Mouse (Mus musculus): ENCODE measurements at regions not wholly inside any gene's neighbourhood (a gene's known extent, or its start where the extent isn't known, plus 50 kb on each side); places are given as distances from the start of the nearest gene placed in this dataset.

DNA sequence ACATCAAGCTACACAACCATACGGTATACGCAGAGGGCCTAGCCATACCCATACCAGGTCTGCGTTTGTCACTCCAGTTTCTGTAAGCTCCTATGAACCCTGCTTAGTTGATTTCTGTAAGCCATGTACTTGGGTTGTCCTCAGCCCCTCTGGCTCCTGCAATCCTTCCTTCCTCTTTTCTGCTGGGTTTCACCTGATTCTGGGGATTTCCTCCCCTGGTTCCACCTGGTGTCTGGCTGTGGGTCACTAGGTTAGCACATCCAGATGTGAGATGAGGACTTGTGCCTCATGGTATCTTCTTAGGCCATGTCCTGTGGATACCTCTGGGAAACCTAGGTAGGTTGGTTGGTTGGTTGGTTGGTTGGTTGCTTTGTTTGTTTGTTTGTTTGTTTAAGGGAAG lies 526.5 kb downstream of the Rps29 start:
- in situ Hi-C loops (cut with MboI; ENCODE audit: low pct_ligation_motif_present, low pct_unique_long_range_greater_than_20kb, low sequenced_read_pairs): no loop called here
- no peaks in the 10 kb centered on the region for H3K79me2 ChIP-seq (replicated peaks; ENCODE audit: control insufficient read depth, extremely low read depth, insufficient read depth, poor library complexity, severe bottlenecking)
- H3K27ac ChIP-seq (ENCODE audit: insufficient read depth, low read depth): no peak overlapping the region
- peaks cover 0 to 32% of the 10 kb centered on the region in 2 experiments; a peak in 2 of 4 replicates for H3K4me1 ChIP-seq (ENCODE audit: control insufficient read depth in 1 of 2, insufficient read depth in 2 of 2)
- no peak overlapping the region for H3K9ac ChIP-seq (ENCODE audit: insufficient read depth, low read depth)
- dilution Hi-C loops (cut with MboI; ENCODE audit: extremely low pct_ligation_motif_present, extremely low pct_unique_long_range_greater_than_20kb, low sequenced_read_pairs): no loop called here
- H3K36me3 ChIP-seq (replicated peaks in 1 of 2; ENCODE audit: control insufficient read depth in 1 of 2, insufficient read depth in 1 of 2, low read length in 1 of 2): no peaks in the 10 kb centered on the region
- TF ChIP-seq MYC (IDR thresholded peaks at IDR 0.05; ENCODE audit: low read depth, low read length): no peak
- no peak for TF ChIP-seq ZKSCAN1 (IDR thresholded peaks at IDR 0.05; ENCODE audit: borderline replicate concordance, low read depth, low read length)
- TF ChIP-seq NRF1 (IDR thresholded peaks at IDR 0.05; ENCODE audit: low read depth, low read length): no peak
- no peak for TF ChIP-seq BHLHE40 (IDR thresholded peaks at IDR 0.05; ENCODE audit: low read depth, low read length)
- TF ChIP-seq ZNF384 (IDR thresholded peaks at IDR 0.05; ENCODE audit: low read depth, low read length): no peak
- TF ChIP-seq MAFK (IDR thresholded peaks at IDR 0.05; ENCODE audit: insufficient replicate concordance, low read length): no peak
- no peak overlapping the region for H3K4me3 ChIP-seq (replicated peaks in 1 of 3; ENCODE audit: low read depth in 2 of 3, low read length in 2 of 3, poor library complexity in 1 of 3)
- peak; percentile 61 for DNase-seq (ENCODE audit: extremely low read depth)
- no peak overlapping the region for H3K4me2 ChIP-seq (ENCODE audit: insufficient read depth, low read depth, poor library complexity, severe bottlenecking)
- H3K27me3 ChIP-seq (replicated peaks): no peaks in the 10 kb centered on the region
- H3K9me3 ChIP-seq (replicated peaks; ENCODE audit: low read length): no peaks in the 10 kb centered on the region

DNA sequence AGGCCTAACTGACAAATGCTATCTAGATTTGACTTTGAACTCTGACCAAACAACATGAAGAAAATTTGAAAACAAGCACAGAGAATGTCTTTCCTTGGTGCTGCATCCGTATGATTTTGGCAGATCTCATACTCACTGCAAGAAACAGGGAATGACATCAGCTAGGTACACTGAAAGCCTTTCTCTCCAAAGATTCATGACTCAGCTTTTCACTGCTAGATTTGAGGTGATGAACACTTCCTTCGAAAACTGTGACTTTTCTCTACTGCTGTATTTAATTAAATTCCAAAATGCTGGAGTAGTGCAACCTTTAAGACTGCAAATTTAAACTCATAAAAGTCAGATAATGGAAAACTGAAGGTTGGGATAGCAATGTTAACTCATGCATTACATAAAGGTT lies 540.6 kb downstream of the Rps29 start:
- Histone ChIP-seq H3K79me2 (replicated peaks; ENCODE audit: control insufficient read depth, extremely low read depth, insufficient read depth, poor library complexity, severe bottlenecking) (no peaks in the 10 kb centered on the region), H3K9me3 (replicated peaks; ENCODE audit: low read length) (no peaks in the 10 kb centered on the region), H3K27ac (ENCODE audit: insufficient read depth, low read depth) (no peak overlapping the region), H3K4me2 (ENCODE audit: insufficient read depth, low read depth, poor library complexity, severe bottlenecking) (no peak overlapping the region), H3K4me1 (ENCODE audit: control insufficient read depth in 1 of 2, insufficient read depth in 2 of 2) (peaks cover 0 to 14% of the 10 kb centered on the region in 2 experiments; a peak in 2 of 4 replicates), H3K9ac (ENCODE audit: insufficient read depth, low read depth) (no peak overlapping the region), H3K27me3 (replicated peaks) (no peaks in the 10 kb centered on the region), H3K36me3 (replicated peaks in 1 of 2; ENCODE audit: control insufficient read depth in 1 of 2, insufficient read depth in 1 of 2, low read length in 1 of 2) (no peaks in the 10 kb centered on the region), H3K4me3 (replicated peaks in 1 of 3; ENCODE audit: low read depth in 2 of 3, low read length in 2 of 3, poor library complexity in 1 of 3) (no peak overlapping the region)
- dilution Hi-C loops (cut with MboI; ENCODE audit: extremely low pct_ligation_motif_present, extremely low pct_unique_long_range_greater_than_20kb, low sequenced_read_pairs) (no loop called here), in situ Hi-C loops (cut with MboI; ENCODE audit: low pct_ligation_motif_present, low pct_unique_long_range_greater_than_20kb, low sequenced_read_pairs) (no loop called here)
- no peak for TF ChIP-seq JUN (IDR thresholded peaks at IDR 0.05; ENCODE audit: insufficient read depth, low read depth, low read length)
- TF ChIP-seq ZKSCAN1 (IDR thresholded peaks at IDR 0.05; ENCODE audit: borderline replicate concordance, low read depth, low read length): no peak
- no peak for TF ChIP-seq NRF1 (IDR thresholded peaks at IDR 0.05; ENCODE audit: low read depth, low read length)
- TF ChIP-seq ETS1 (conservative IDR thresholded peaks at IDR 0.05; ENCODE audit: low read depth, low read length): no peak
- TF ChIP-seq UBTF (IDR thresholded peaks at IDR 0.05; ENCODE audit: low read depth, low read length): no peak
- no peak for TF ChIP-seq GABPA (IDR thresholded peaks at IDR 0.05; ENCODE audit: insufficient replicate concordance, low read depth, low read length)
- no peak for TF ChIP-seq SMC3 (IDR thresholded peaks at IDR 0.05; ENCODE audit: low read depth, low read length)
- no peak for TF ChIP-seq POLR2AphosphoS2 (IDR thresholded peaks at IDR 0.05; ENCODE audit: low read depth, low read length)
- no peak for TF ChIP-seq TCF12 (IDR thresholded peaks at IDR 0.05; ENCODE audit: low read depth, low read length)
- TF ChIP-seq IRF4 (IDR thresholded peaks at IDR 0.05; ENCODE audit: low read depth, low read length): no peak
- DNase-seq (ENCODE audit: extremely low read depth): no peak
